Mouse (Mus musculus) erythroblast, adult 5-6 weeks (primary cell): ENCODE measurements around the gene Lin9. TPM values are rescaled to one million over a fixed set of nuclear protein-coding genes. Genes with fewer than 3 reads are reported as not detected.
"Not testable (repeated sequence)": the region's sequence is repeated elsewhere in the genome, so short reads cannot be mapped to it uniquely, and the experiment has no call there.

Source experiments
- ATAC-seq: replicated peaks from 2 replicates; pipeline ENCODE4 v1.8.0; 2016; ENCODE audit warnings: moderate number of reproducible peaks, mild to moderate bottlenecking, moderate TSS enrichment, inconsistent platforms; ENCODE audit not compliant: poor library complexity, low FRiP score, severe bottlenecking
- total RNA-seq, 2 experiments: library from RNA; stranded (forward) in 1 of 2; stranded (reverse) in 1 of 2; fragments of 150-400 nt in 1 of 2; fragments of 200-764, 138-1000 nt in 1 of 2; gene quantifications; 2 replicates each; pipeline versions ENCODE4 v1.2.3 to v1.2.4; 2015 to 2017; ENCODE audit warnings: low replicate concordance in 2 of 2

Lin9 gene
- total RNA-seq (2015; ENCODE audit: low replicate concordance) = 4.4 and 15.0 TPM in 2 replicates
- total RNA-seq (2017; ENCODE audit: low replicate concordance) = 16.1 and 16.6 TPM in 2 replicates

- ATAC-seq = peak; percentile 92
Measured at GRCm38 (mm10) chr1:180641137-180641517, at the start of gene Lin9. Gene Lin9 (plus strand): TSS chr1:180641150.

GRCm38 (mm10) chr1:180600578-180600977, 40.4 kb upstream of the Lin9 start:
- no peak for ATAC-seq

DNA sequence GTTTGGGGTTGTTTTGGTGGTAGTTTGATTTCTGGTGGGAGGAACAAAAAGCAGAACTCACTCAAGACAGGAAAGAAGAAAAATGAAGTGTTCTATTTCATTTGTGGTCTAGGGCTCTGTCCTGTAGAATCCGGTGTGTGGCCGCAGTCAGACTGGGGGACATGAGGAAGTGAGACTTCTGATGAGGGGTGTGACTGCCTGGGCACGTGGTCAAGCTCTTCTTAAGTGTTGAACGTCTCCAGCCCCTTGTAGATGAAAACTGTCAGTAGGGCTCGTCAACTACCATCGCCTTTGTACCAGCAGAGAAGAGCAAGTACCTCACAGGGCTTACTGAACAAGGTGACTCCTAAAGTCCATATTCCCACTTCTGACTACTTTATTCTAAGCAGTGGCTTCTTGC, 39.1 kb upstream of the Lin9 start:
- ATAC-seq = no peak

DNA sequence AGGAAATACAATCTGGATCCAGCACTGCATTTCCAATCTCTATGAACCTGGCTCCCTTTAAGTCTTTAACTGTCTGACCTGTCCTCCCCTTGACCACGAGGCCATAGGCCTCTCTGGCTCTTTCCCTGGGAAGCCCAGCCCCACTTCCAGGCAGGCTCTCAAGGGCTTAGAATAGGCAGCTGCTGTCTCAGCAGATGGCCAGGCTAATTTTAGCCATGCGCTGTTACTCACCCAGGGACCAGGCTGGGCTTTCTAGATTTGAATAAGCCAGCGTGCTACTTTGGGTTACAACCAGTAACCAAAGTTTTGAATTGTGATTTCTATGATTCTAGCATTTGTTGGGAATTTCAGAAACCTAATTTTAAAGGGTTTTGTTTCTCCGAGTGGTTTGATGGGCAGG, 36.4 kb upstream of the Lin9 start:
- no peak for ATAC-seq

DNA sequence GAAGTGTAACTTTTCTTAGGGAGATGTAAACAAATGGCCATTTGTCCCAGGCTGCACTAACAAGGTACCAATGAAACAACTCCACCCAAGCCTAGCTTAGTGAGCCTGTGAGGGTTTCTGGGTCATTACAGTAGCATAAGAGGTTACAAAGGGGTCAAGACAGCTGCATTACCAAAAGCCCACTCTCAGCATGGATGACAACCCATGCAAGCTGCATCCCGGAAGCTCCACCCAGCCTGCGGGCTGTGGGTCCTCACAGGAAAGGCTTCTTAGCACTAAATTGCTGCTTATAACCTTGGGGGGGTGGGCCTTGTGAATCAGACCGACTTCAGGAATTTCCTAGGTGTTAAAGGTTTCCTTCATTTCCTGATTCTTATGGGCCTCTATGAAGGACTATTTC, 34.8 kb upstream of the Lin9 start:
- ATAC-seq = no peak

DNA sequence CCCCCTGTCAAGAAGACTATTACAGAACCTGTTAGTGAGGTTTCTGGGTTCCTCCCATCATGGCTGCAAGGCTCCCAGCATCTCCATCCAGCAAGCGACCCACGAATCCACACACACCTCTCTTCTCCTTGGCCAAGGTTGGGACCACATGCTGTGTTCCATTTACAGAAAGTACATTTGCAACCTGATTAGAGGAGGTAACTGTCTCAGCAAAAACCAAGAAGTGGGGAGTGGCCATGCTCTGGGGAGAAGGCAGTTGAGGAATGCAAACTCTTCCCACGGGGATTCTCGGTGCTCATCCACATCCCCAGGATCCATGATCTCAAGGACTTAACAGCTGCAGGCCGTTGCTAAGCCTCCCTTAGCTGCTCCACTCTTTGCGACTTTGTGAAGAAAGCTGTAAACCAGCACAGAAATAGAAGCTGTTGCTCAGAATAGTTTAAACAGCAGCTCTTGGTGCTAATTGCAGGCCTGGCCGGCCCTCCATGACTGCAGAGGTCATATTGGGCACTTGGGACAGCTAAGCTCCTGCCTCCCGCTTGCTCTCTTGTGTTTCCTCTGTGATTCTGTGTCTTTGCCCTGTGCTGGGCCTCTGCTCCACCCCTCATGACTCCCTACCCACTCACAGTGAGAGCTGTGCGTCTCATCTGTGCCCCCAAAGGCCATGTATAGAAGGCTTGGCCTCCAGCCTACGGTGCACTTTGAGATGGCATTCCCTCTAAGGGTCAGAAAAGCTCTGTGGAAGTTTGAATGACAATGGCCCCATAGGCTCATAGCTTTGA, 34.0 kb upstream of the Lin9 start:
- ATAC-seq = no peak

DNA sequence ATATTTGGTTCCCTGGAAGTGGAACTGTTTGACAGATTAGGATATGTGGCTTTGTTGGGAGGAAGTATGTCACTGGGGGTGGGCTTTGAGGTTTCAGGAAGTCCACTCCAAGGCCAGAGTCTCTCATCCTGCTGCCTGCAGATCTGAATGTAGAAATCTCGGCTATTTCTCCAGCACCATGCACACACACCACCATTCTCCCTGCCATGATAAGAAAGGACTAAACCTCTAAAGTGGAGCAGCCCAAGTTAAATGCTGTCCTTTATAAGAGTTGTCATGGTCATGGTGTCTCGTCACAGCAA, 33.4 kb upstream of the Lin9 start:
- ATAC-seq = no peak

DNA sequence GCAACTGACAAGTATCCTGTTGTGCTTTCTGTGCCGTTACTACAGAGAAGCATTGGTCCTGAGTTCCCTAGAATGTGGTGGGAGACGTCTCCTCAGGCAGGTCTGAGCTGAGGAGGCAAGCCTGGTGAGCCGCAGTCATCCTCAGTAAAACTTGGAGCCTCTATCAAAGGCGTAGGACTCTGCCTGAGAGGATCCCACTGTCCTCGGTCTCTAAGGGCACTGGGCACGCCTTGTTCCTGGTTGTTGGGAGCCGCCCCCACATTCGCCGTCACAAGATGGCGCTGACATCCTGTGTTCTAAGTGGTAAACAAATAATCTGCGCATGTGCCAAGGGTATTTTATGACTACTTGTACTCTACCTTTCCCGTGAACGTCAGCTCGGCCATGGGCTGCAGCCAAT, 29.1 kb upstream of the Lin9 start:
- ATAC-seq = not testable (repeated sequence)

DNA sequence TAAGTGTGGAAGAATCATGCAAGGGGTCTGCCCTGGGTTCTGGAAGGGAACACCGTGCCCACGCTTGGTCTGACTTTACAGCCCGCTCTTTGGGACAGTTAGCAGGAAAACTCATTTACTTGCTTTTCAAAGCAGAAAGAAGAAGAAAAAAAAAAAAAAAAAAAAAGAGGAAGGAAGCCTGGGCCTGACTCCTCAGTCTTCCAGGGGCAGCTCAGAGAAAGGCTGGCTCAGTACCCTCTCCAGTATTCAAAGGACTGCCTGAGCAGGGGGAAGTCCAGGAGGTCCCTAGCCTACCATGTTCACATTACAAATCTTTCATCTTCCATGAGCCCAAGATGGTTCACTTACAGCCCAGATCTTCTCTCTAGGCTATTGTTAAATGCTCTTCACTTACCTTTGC, 24.2 kb upstream of the Lin9 start:
- ATAC-seq = no peak

- no peak for ATAC-seq
Measured at GRCm38 (mm10) chr1:180622389-180622788, 18.6 kb upstream of the Lin9 start.

- no peak for ATAC-seq
Measured at GRCm38 (mm10) chr1:180623911-180624310, 17.0 kb upstream of the Lin9 start.

DNA sequence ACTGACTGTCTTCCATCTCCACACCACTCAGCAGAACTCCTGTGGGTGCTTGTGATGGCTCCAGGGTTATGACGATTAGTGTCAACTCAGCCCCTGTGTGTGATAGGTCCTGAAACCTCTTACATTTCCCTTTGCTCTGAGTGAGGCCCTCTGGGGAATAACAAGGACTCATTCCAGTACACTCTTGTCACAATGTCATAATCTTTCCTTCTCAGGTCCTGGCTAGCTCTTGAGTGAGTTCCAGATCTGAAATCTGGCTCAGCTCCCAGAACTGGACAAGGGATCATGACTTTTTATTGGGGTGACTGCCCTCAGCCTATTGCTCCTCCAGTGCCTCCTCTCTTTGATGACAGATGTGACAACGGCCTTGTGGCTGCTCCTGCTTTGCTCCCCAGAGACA, 14.8 kb upstream of the Lin9 start:
- ATAC-seq = no peak

GRCm38 (mm10) chr1:180637796-180638195, 3.2 kb upstream of the Lin9 start:
- not testable (repeated sequence) for ATAC-seq

DNA sequence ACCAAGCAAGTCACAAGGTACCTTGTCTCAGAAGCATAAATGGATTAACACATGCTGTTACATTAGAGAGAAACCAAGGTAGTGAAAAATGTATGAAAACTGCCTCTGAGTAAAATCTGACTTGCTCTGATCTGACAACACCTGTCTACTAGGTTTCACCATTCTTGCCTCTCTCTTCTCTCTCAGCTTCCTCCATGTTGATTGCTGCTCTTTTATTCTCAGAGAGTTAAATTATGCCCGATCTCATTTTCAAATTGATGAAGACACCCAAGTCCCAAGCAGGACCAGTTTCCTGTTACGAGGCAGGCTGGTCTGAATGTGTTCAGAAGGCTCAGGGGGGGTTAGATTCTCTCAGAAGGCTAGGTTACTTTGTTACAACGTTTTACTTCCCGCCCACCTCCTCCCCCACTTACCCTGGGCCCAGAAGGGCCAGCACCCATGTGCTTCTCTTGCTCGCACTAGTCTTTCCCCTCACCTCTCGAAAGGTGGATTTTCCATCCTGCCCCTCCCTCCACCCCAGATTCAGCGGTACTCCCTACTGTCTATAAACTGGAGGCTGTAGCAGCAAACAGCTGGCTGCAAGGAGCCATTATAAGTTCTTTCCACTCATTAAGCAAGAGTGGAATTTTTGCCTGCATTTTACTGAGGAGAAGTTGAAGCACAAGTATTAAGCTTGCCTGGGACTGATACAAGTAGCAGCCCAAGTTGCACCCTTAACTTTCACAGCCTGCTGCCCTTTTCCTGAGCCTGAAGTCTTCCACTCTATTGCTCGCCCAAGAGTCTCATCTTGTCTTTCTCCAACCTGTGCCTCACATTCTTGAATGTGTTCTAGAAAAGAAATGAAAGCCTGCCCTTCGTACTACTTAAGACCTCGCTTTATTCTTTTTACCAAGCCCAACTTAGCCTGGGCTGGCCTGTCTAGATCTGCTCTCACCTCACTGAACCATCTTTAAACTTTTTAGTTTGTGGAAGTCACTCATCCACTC, 1.2 kb upstream of the Lin9 start:
- ATAC-seq = no peak

DNA sequence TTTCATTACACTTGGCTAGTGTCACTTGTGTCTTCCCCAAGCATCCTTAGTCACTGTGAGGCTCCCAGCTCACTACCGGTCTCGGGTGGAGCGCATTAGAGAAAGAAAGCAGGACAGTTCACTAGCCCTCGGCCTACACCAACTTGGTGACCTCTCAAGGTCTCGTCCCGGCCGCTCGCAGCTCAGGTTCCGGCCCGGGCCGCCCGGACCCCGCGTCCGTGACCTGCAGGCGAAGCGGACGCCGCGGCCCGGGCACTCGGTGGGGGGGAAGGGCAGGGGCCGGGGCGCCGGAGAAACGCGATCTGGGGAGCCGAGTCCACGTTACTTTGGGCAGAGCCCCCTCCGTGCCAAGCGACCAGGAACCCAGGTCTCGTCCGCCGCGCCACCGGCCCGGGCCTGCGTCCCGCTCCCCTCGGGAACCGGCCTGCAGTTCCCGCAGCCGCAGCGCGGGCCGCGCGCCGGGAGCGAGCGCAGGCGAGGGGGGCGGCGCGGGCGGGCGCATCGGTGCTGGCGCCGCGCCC, 285 bp upstream of the Lin9 start:
- ATAC-seq = peak; percentile 50

DNA sequence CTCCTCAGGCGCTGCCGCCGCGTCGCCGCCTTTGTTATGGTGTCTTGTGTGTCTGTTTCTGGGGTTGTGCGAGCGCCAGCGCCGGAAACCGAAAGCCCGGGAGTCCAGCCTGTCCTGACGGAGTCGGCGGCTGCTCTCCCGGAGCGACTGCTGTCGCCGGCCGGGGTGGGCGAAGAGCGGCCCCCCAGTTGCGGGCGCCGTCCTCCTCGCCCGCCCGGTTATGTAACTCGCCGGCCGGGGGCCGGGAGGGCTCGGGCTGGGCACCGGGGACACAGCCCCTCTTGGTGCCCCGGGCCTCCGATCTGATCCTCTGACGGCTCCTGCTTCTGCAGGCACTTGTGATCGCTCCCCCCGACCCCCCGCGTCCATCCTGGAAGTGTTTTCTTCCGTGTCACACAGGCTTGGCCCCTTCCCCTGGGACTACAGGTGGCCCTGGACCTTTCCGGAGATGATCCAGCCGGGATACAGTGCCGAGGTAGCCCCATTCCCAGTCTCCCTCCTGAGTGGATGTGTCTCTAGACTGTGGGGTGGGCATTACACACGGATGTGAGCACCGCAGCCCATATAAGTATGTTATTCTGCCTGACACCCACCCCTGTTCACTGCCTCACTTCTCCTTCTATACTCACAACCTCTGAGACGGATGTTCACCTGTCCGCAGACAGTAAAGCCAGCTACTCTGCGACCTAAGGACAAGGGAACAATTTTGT, 723 bp downstream of the Lin9 start:
- peak; percentile 42 for ATAC-seq

- ATAC-seq = no peak
Measured at GRCm38 (mm10) chr1:180642228-180642564, 1.2 kb downstream of the Lin9 start.

GRCm38 (mm10) chr1:180691284-180691683, 50.3 kb downstream of the Lin9 start:
- ATAC-seq = no peak

- no peak for ATAC-seq
Measured at GRCm38 (mm10) chr1:180696626-180697352, 55.8 kb downstream of the Lin9 start, which contains the start of gene Mixl1. Gene Mixl1 (minus strand): TSS chr1:180697034.
